Mouse (Mus musculus): ENCODE data around the gene Etfb. TPM values are rescaled to one million over a fixed set of nuclear protein-coding genes. Genes with fewer than 3 reads are reported as not detected.

Etfb gene
- total RNA-seq, 1 experiment from 2014 or later, result 1,201 TPM

GRCm38 (mm10) chr7:43495343-43496021 lies 51.6 kb downstream of the Etfb start:
- peak; percentile 67 for DNase-seq

Small RNAs within 50 kb of the gene (microRNA-seq; reads per million reads assigned to microRNA genes)
- gene Mir7051, result 1.9 to 2.1 reads per million in 2 experiments

Other genes with a start within 250 kb of the Etfb start
- 19.9 and 21.6 TPM in 2 replicates for gene Zfp715, start 130.8 kb upstream of the Etfb start, total RNA-seq (2021)
- gene Siglecf, start 92.7 kb upstream of the Etfb start, total RNA-seq (2021), result 0.15 TPM in 1 of 2 replicates, not detected in the other
- 2.0 and 6.2 TPM in 2 replicates for gene Siglecg, start 35.9 kb upstream of the Etfb start, total RNA-seq (2021)
- gene Lim2, start 16.4 kb upstream of the Etfb start, total RNA-seq (2021), result not detected in 2 replicates
- gene Nkg7, start 7.0 kb upstream of the Etfb start, total RNA-seq (2021), result 3.9 TPM in 1 of 2 replicates, not detected in the other
- not detected in 2 replicates for gene Cldnd2, start 3.3 kb upstream of the Etfb start, total RNA-seq (2021)
- gene Gm45233, start within 50 bp of the Etfb start, total RNA-seq (2021), result 0.82 TPM in 1 of 2 replicates, not detected in the other
- 2.3 and 3.2 TPM in 2 replicates for gene Vsig10l, start 19.1 kb downstream of the Etfb start, total RNA-seq (2021)
- 1.9 and 2.1 TPM in 2 replicates for gene Iglon5, start 46.0 kb downstream of the Etfb start, total RNA-seq (2021)
- not detected in 2 replicates for gene 4931406B18Rik, start 61.9 kb downstream of the Etfb start, total RNA-seq (2021)
- gene Cd33, start 100.3 kb downstream of the Etfb start, total RNA-seq (2021), result 2.7 and 5.3 TPM in 2 replicates
- gene Zfp658, start 118.2 kb downstream of the Etfb start, total RNA-seq (2021), result 2.2 and 3.2 TPM in 2 replicates
- gene Zfp719, start 135.5 kb downstream of the Etfb start, total RNA-seq (2021), result 11.9 and 16.9 TPM in 2 replicates
- not detected in 2 replicates for gene Zfp819, start 163.1 kb downstream of the Etfb start, total RNA-seq (2021)
- gene Ceacam18, start 190.6 kb downstream of the Etfb start, total RNA-seq (2021), result 0.22 TPM in 1 of 2 replicates, not detected in the other
- 1.1 and 1.4 TPM in 2 replicates for gene Siglece, start 216.1 kb downstream of the Etfb start, total RNA-seq (2021)
- 9.3 and 10.1 TPM in 2 replicates for gene Ctu1, start 227.9 kb downstream of the Etfb start, total RNA-seq (2021)
- gene Klk14, start 246.3 kb downstream of the Etfb start, total RNA-seq (2021), result not detected in 2 replicates

Measured in adrenal gland, postnatal 14 days (tissue).